Mouse (Mus musculus) myocyte (in vitro differentiated cells): ENCODE measurements at regions not wholly inside any gene's neighbourhood (a gene's known extent, or its start where the extent isn't known, plus 50 kb on each side); places are given as distances from the start of the nearest gene placed in this dataset.

Experiments used
- E2F4 ChIP-seq: IDR thresholded peaks from one replicate; pipeline ENCODE4 v1.6.1; 2011; ENCODE audit warnings: mild to moderate bottlenecking, control low read depth, moderate library complexity; ENCODE audit not compliant: insufficient read depth
- MYOD1 ChIP-seq, 3 experiments: IDR thresholded peaks; one replicate each; pipeline ENCODE4 v1.6.1; 2011; ENCODE audit warnings: control low read depth in 2 of 3, low read depth in 2 of 3, mild to moderate bottlenecking in 2 of 3, moderate library complexity in 1 of 3; ENCODE audit not compliant: insufficient read length in 2 of 3, control insufficient read depth in 1 of 3
- POLR2A ChIP-seq: IDR thresholded peaks from one replicate; pipeline ENCODE4 v1.6.1; 2011; ENCODE audit warnings: low read depth, mild to moderate bottlenecking, control low read depth, moderate library complexity; ENCODE audit not compliant: insufficient read length
- TCF12 ChIP-seq: IDR thresholded peaks from one replicate; pipeline ENCODE4 v1.6.1; 2011; ENCODE audit warnings: mild to moderate bottlenecking, control low read depth; ENCODE audit not compliant: poor library complexity, insufficient read depth, severe bottlenecking

DNA sequence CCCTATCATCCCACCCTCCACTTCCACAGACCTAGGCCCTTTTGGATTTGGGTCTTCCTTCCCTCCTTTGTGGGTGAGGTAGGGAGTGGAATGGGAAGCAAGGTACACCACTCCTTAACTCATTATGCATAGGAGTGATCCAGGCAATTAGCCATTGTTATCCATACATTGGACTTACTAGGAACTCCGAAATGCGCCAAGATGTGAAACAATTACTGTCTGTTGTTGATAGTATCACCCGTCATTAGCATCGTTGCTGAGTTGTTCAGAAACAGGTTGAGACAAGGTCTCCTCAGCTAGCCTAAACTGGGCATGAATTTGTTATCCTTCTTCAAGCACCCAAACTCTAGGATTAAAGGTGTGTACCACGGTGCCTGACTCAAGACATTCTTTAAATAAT, 246.3 kb upstream of the Hnrnpa3 start:
- TF ChIP-seq MYOD1 (IDR thresholded peaks at IDR 0.05; ENCODE audit: control insufficient read depth in 1 of 3, insufficient read length in 2 of 3, low read depth in 2 of 3) (no peak), TCF12 (no peak), POLR2A (no peak), E2F4 (no peak)
